Mouse (Mus musculus) large intestine, adult 2 months (tissue): ENCODE measurements around the gene Kctd21. TPM values are rescaled to one million over a fixed set of nuclear protein-coding genes. Genes with fewer than 3 reads are reported as not detected.

ENCODE experiments used
- DNase-seq: peaks from one replicate; pipeline ENCODE4 v3.0.0-alpha.2; 2012; ENCODE audit warnings: low read depth, low spot score
- WGBS: fragments of 180-500 bp; shearing (Covaris S2); methylation state at CpG from one replicate; pipeline ENCODE4 v1.1.7; 2018; 5-methylcytosine and 5-hydroxymethylcytosine counted together
- polyA plus RNA-seq: library from polyadenylated mRNA; depleted of rRNA; stranded (reverse); fragments of >200 nt; gene quantifications from 2 replicates; pipeline ENCODE4 v1.2.3, GENCODE M21; 2012

The Kctd21 gene
- polyA plus RNA-seq, 1 experiment, result 3.7 TPM

- WGBS, result 66% methylated on average over 10 of the region's 10 CpGs
- no peak for DNase-seq
These were observed 13.2 kb downstream of the Kctd21 start for GRCm38 (mm10) chr7:97345229-97345871.

- DNase-seq, result no peak
- 84% methylated on average over 9 of the region's 9 CpGs for WGBS
These were observed 14.1 kb downstream of the Kctd21 start for GRCm38 (mm10) chr7:97346111-97346821.

- 97% methylated on average over 4 of the region's 4 CpGs for WGBS
- DNase-seq, result no peak
These were observed 14.7 kb downstream of the Kctd21 start for GRCm38 (mm10) chr7:97346822-97347166.

DNA sequence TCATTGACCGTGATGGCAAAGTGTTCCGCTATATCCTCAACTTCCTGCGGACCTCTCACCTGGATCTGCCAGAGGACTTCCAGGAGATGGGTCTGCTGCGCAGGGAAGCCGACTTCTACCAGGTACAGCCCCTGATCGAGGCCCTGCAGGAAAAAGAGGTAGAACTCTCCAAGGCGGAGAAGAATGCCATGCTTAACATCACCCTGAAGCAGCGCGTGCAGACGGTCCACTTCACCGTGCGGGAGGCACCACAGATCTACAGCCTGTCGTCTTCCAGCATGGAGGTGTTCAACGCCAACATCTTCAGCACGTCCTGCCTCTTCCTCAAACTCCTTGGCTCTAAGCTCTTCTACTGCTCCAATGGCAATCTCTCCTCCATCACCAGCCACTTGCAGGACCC lies 15.3 kb downstream of the Kctd21 start:
- WGBS, result 97% methylated on average over 15 of the region's 15 CpGs
- DNase-seq, result no peak

DNA sequence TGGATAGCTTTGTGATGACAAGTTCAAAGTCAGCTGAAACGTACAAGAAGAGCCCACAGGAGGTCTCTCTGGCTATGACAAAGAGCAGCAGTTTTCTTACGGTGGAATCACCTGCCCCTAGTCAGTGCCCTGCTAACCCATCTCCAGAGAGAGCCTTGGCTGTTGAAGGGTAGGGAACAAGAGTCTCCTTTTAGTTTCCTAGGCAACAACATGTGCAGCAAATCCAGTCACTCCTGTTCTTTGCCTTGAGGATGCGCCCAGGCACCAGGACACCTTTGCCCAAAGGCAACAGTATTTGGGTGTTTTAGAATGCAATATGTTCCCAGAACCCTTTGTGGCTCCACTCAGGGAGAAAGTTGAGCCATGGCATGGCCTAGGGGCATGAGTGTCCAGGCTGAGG lies 16.2 kb downstream of the Kctd21 start:
- WGBS, result 93% methylated on average over 3 of the region's 3 CpGs

GRCm38 (mm10) chr7:97348836-97349235 lies 16.7 kb downstream of the Kctd21 start:
- no peak for DNase-seq
- WGBS, result 89% methylated on average over 5 of the region's 5 CpGs

More for the DNA sequence above, 16.2 kb downstream of the Kctd21 start:
- DNase-seq, result no peak

- DNase-seq, result no peak
- WGBS, result 94% methylated on average over 6 of the region's 6 CpGs
These were observed 17.3 kb downstream of the Kctd21 start for GRCm38 (mm10) chr7:97349438-97349837.

DNA sequence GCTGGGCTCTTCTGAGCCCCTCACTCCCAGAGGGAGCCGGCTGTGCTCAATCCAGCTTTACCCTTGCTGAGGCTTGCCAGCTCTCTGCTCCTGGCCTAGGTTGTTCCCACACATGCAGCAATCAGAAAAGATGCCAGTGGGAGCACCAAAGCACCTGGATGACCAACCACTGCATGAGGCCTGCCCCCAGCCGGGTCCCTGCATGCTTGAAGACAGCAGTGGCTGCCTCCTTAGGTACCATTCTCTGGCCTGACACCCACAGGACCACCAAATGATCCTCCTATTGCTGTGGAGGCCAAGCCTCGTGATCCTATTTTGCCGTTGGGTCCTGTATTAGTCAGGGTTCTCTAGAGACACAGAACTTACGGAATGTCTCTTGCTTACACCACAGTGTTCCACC lies 18.8 kb downstream of the Kctd21 start:
- DNase-seq, result no peak
- 96% methylated on average over 5 of the region's 5 CpGs for WGBS

GRCm38 (mm10) chr7:97351792-97352513 lies 19.8 kb downstream of the Kctd21 start:
- DNase-seq, result no peak
- WGBS, result 89% methylated on average over 11 of the region's 11 CpGs

GRCm38 (mm10) chr7:97353356-97353755 lies 21.2 kb downstream of the Kctd21 start:
- 95% methylated on average over 6 of the region's 6 CpGs for WGBS

DNA sequence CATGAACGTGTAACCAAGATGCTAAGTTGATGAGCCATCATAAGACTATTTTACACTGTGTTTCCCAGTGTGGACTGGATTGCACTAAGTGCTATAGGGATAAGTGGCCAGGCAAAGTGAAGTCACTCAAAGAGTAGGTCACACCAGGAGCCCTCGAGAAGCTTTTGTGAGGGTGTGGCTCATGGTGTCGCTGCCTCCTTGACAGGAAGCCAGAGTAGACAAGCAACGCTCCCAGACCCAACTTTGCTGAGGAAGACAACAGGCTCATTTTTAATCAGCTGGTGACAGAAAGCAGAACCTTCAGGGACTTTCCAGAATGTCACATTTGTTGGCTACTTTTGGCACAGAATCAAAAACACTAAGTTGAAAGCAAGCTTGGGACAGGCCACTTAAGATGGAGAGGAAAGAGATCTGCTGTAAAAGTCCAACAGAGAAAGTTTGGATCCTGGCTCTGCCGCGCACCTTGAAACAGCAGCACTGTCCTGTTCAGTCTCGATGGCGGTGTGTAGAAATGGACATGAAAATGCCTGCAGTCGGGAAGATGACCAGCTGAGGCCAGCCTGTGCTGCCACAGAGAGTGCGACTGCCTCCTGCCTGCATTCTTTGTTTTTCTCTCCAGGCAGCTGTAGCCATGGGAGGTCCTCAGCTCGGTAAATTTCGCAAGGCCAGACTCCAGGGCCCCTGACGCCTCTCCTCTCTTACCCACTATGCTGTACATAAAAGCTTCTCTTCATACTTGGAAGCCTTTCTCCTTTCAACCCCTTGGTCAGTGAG lies 23.1 kb downstream of the Kctd21 start:
- DNase-seq, result no peak
- WGBS, result 49% methylated on average over 13 of the region's 13 CpGs

More at GRCm38 (mm10) chr7:97353356-97353755, 21.2 kb downstream of the Kctd21 start:
- DNase-seq, result no peak

DNA sequence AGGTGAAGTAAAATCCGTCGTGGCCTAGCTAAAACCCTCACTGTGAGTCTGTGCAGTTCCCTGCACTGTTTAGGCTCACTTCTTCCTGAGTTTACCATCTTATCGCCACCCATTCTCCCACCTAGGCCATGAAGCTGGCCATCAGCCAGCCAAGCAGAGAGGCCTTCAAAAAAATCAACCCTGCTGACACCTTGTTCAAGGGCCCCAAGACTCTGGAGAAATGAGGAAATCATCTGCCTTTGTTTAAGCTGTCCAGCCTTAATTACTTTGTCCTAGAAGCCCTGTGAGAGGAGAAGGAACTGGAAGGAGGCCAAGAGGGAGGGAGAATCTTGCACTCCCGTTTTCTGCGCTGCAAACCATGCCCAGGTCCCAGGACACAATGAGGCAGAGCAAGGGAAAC lies 24.1 kb downstream of the Kctd21 start:
- 40% methylated on average over 5 of the region's 5 CpGs for WGBS
- no peak for DNase-seq

DNA sequence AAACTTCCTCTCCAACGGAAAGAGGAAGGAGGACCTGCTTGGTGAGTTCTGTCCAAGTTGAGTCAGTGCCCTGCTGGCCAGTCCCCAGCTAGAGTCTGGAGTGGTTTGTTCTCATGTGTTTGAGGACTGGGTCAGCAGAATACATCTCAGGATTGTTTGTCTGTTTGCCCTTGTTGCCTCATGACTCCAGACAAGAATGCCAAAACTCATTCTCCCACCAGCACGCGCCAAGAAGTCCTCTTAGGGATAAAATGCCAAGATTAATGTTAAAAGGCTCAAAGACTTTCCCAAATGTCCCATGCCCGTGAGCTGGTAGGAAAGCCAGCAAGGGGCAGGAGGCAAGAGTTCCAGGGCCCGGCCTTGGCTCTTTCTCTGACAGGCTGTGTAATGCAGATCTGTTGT lies 24.7 kb downstream of the Kctd21 start:
- WGBS, result 59% methylated on average over 5 of the region's 5 CpGs
- no peak for DNase-seq

DNA sequence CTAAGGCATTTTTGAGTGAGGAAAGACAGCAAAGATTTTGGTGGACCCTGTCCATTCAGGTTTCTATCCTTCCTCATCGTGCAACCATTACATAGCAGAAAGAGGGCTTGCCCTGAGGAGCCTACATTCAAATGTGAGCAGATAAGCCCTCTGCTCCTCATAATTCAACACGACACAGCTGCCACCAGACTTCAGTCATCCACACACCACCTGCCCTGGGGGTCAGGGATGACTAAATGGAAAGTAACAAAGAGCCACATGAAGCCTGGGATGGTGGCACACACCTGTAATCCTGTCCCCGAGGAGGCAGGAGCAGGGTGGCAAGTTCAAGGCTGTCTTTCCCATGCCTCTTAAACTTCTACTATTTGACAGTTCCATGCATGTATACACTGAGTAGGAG lies 25.7 kb downstream of the Kctd21 start:
- no peak for DNase-seq
- 71% methylated on average over 3 of the region's 3 CpGs for WGBS

GRCm38 (mm10) chr7:97358347-97358746 lies 26.2 kb downstream of the Kctd21 start:
- no peak for DNase-seq
- WGBS, result 89% methylated on average over 4 of the region's 4 CpGs

GRCm38 (mm10) chr7:97360166-97360565 lies 28.0 kb downstream of the Kctd21 start:
- 60% methylated on average over 5 of the region's 5 CpGs for whole genome bisulfite sequencing
- no peak for DNase-seq

- 59% methylated on average over 3 of the region's 3 CpGs for WGBS
- no peak for DNase-seq
These were observed 28.8 kb downstream of the Kctd21 start for GRCm38 (mm10) chr7:97360955-97361354.

DNA sequence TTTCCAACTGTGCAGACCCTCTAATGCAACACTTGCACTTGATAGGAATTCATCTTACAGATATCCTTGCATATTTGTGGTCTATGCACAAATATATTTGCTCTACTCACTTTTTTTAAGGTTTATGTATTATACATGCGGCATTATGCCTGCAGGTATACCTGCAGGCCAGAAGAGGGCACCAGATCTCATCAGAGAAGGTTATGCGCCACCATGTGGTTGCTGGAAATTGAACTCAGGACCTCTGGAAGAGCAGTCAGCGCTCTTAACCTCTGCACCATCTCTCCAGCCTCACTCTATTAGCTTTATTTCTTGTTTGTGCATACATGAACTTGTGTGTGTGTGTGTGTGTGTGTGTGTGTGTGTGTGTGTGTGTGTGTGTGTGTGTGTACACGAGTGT lies 29.3 kb downstream of the Kctd21 start:
- WGBS, result 48% methylated on average over 4 of the region's 4 CpGs
- DNase-seq, result no peak

DNA sequence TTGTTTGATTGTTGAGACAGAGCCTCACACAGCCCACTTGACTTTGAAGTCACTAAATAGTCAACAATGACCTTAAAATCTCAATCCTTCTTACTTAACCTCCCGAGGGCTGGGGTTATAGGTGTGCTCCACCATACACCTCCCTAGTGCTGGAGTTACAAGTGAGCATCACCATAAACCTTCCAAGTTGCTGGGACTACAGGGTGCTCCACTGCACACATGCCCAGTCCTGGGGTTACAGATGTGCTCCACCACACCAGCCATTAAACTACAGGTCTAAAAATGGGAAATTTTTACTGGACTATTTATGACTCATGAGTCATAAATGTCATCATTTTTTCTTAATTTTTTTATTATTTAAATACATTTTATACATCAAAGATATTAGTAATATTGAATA lies 33.8 kb downstream of the Kctd21 start:
- DNase-seq, result no peak
- WGBS, result 75% methylated on average over 1 of the region's 1 CpGs

GRCm38 (mm10) chr7:97375101-97375500 lies 43.0 kb downstream of the Kctd21 start:
- WGBS, result 92% methylated on average over 9 of the region's 9 CpGs
- no peak for DNase-seq
